Mouse (Mus musculus) macrophage (primary cell): ENCODE data around the gene Porcn. TPM values are rescaled to one million over a fixed set of nuclear protein-coding genes. Genes with fewer than 3 reads are reported as not detected.
A peak's percentile ranks its signal among the peaks of the same experiment; 100 is the strongest.

Experiments
- H3K27ac ChIP-seq: fragments of 350-480 bp; formaldehyde crosslinking; 2 replicates; pipeline ENCODE4 v1.9.0; 2021
- H3K36me3 ChIP-seq: fragments of 350-480 bp; formaldehyde crosslinking; 2 replicates; pipeline ENCODE4 v1.9.0; 2021; ENCODE audit errors: inconsistent target
- H3K4me3 ChIP-seq: fragments of 350-480 bp; formaldehyde crosslinking; 2 replicates; pipeline ENCODE4 v1.9.0; 2021; ENCODE audit errors: inconsistent target
- H3K79me2 ChIP-seq: fragments of 350-480 bp; formaldehyde crosslinking; 2 replicates; pipeline ENCODE4 v1.9.0; 2021; ENCODE audit errors: inconsistent target
- WGBS: methylation state at CpG from one replicate; pipeline ENCODE4 v1.1.7; 2026; ENCODE audit warnings: inconsistent platforms; ENCODE audit not compliant: missing documents; 5-methylcytosine and 5-hydroxymethylcytosine counted together
- polyA plus RNA-seq: library from polyadenylated mRNA; stranded (reverse); fragments of 250-400 nt; gene quantifications from 3 replicates; pipeline ENCODE4 v1.2.4, GENCODE M21; 2018; ENCODE audit warnings: inconsistent platforms
- total RNA-seq, 78 experiments: library from RNA; depleted of rRNA; stranded (reverse); fragments of 250-400 nt; gene quantifications; 1 replicate in 9 of 78; 2 replicates in 24 of 78; 3 replicates in 43 of 78; 4 replicates in 2 of 78; pipeline ENCODE4 v1.2.4; 2018; ENCODE audit warnings: inconsistent platforms in 56 of 78

The Porcn gene
- 1 to 10 TPM; 1.1 to 4.6 (median 2.2) TPM for total RNA-seq (2018; cell fraction: chromatin; rRNA removed)
- 1 to 10 TPM in 11 of 26 experiments, under 1 TPM in 15; 0.41 to 1.8 (median 0.93) TPM for total RNA-seq (2018; cell fraction: cytosol; rRNA removed)
- 1 to 10 TPM in 21 of 26 experiments, under 1 TPM in 5; 0.79 to 4.5 (median 1.7) TPM for total RNA-seq (2018; cell fraction: nucleus; rRNA removed)
- 0.90 to 1.2 TPM (median 0.98 TPM) in 3 replicates for polyA plus RNA-seq

GRCm38 (mm10) chrX:8206015-8206693, at the start of gene Porcn:
TSS of gene Porcn (minus strand) at chrX:8206525.
- H3K27ac ChIP-seq: no peak within 1 kb of the TSS
- WGBS: 16% methylated on average over 43 of the region's 46 CpGs
- H3K36me3 ChIP-seq: no peaks in the 10 kb centered on the region
- no peaks in the 10 kb centered on the region for H3K79me2 ChIP-seq
- H3K4me3 ChIP-seq: peak within 1 kb of the TSS; percentile 27

GRCm38 (mm10) chrX:8255807-8256206, 49.5 kb upstream of the Porcn start:
- H3K36me3 ChIP-seq: no peaks in the 10 kb centered on the region
- H3K79me2 ChIP-seq: peaks cover 10% of the 10 kb centered on the region; the same call in 1 of the 2 replicates
- no peak overlapping the region for H3K4me3 ChIP-seq
- WGBS: 39% methylated on average over 2 of the region's 6 CpGs
- H3K27ac ChIP-seq: no peak overlapping the region

- H3K79me2 ChIP-seq: peaks cover 12% of the 10 kb centered on the region; the same call in 1 of the 2 replicates
- 62% methylated on average over 2 of the region's 2 CpGs for WGBS
- no peak overlapping the region for H3K27ac ChIP-seq
- no peak overlapping the region for H3K4me3 ChIP-seq
- no peaks in the 10 kb centered on the region for H3K36me3 ChIP-seq
Measured at GRCm38 (mm10) chrX:8253711-8254110, 47.4 kb upstream of the Porcn start.

GRCm38 (mm10) chrX:8252334-8253285, 46.3 kb upstream of the Porcn start, which contains the start of gene Ftsj1:
TSS of gene Ftsj1 (minus strand) at chrX:8252406.
- Histone ChIP-seq H3K27ac (peak within 1 kb of the TSS; percentile 60), H3K79me2 (peaks cover 12% of the 10 kb centered on the region; the same call in 1 of the 2 replicates), H3K36me3 (no peaks in the 10 kb centered on the region), H3K4me3 (peak within 1 kb of the TSS; percentile 70)
- WGBS: 20% methylated on average over 41 of the region's 45 CpGs

GRCm38 (mm10) chrX:8251789-8252333, 45.5 kb upstream of the Porcn start:
- H3K27ac ChIP-seq: peak overlapping the region; percentile 60
- peak overlapping the region; percentile 70 for H3K4me3 ChIP-seq
- 31% methylated on average over 18 of the region's 18 CpGs for WGBS
- H3K79me2 ChIP-seq: peaks cover 12% of the 10 kb centered on the region; the same call in 1 of the 2 replicates
- no peaks in the 10 kb centered on the region for H3K36me3 ChIP-seq

- Histone ChIP-seq H3K79me2 (peaks cover 12% of the 10 kb centered on the region; the same call in 1 of the 2 replicates), H3K4me3 (no peak overlapping the region), H3K36me3 (no peaks in the 10 kb centered on the region), H3K27ac (no peak overlapping the region)
- WGBS: 84% methylated on average over 7 of the region's 8 CpGs
Measured at GRCm38 (mm10) chrX:8248542-8249120, 42.3 kb upstream of the Porcn start.

GRCm38 (mm10) chrX:8247680-8248079, 41.4 kb upstream of the Porcn start:
- 92% methylated on average over 2 of the region's 2 CpGs for WGBS
- no peak overlapping the region for H3K4me3 ChIP-seq
- H3K27ac ChIP-seq: no peak overlapping the region
- H3K79me2 ChIP-seq: peaks cover 12% of the 10 kb centered on the region; the same call in 1 of the 2 replicates
- no peaks in the 10 kb centered on the region for H3K36me3 ChIP-seq

- Histone ChIP-seq H3K36me3 (no peaks in the 10 kb centered on the region), H3K79me2 (no peaks in the 10 kb centered on the region), H3K4me3 (no peak overlapping the region), H3K27ac (no peak overlapping the region)
- 93% methylated on average over 12 of the region's 13 CpGs for WGBS
Measured at GRCm38 (mm10) chrX:8238804-8239395, 32.6 kb upstream of the Porcn start.

GRCm38 (mm10) chrX:8236704-8237103, 30.4 kb upstream of the Porcn start:
- Histone ChIP-seq H3K36me3 (no peaks in the 10 kb centered on the region), H3K79me2 (no peaks in the 10 kb centered on the region), H3K4me3 (no peak overlapping the region), H3K27ac (no peak overlapping the region)
- 100% methylated on average over 1 of the region's 2 CpGs for WGBS

- WGBS: 96% methylated on average over 2 of the region's 3 CpGs
- Histone ChIP-seq H3K4me3 (no peak overlapping the region), H3K27ac (no peak overlapping the region), H3K79me2 (no peaks in the 10 kb centered on the region), H3K36me3 (no peaks in the 10 kb centered on the region)
Measured at GRCm38 (mm10) chrX:8233602-8234001, 27.3 kb upstream of the Porcn start.

GRCm38 (mm10) chrX:8230272-8230671, 23.9 kb upstream of the Porcn start:
- H3K4me3 ChIP-seq: no peak overlapping the region
- H3K36me3 ChIP-seq: no peaks in the 10 kb centered on the region
- WGBS: 81% methylated on average over 4 of the region's 4 CpGs

GRCm38 (mm10) chrX:8223473-8223872, 17.1 kb upstream of the Porcn start:
- Histone ChIP-seq H3K79me2 (no peaks in the 10 kb centered on the region), H3K36me3 (no peaks in the 10 kb centered on the region), H3K4me3 (no peak overlapping the region), H3K27ac (no peak overlapping the region)
- 89% methylated on average over 4 of the region's 7 CpGs for WGBS

More at GRCm38 (mm10) chrX:8230272-8230671, 23.9 kb upstream of the Porcn start:
- H3K79me2 ChIP-seq: no peaks in the 10 kb centered on the region
- H3K27ac ChIP-seq: no peak overlapping the region

- WGBS: 90% methylated on average over 6 of the region's 7 CpGs
Measured at GRCm38 (mm10) chrX:8222678-8223421, 16.5 kb upstream of the Porcn start.

More at GRCm38 (mm10) chrX:8222678-8223421, 16.5 kb upstream of the Porcn start:
- H3K4me3 ChIP-seq: no peak overlapping the region
- no peaks in the 10 kb centered on the region for H3K36me3 ChIP-seq
- H3K79me2 ChIP-seq: no peaks in the 10 kb centered on the region
- H3K27ac ChIP-seq: no peak overlapping the region
